Mouse (Mus musculus) kidney, embryonic 16.5 days (tissue): Measurements from ENCODE around the gene Dtd1. TPM values are rescaled to one million over a fixed set of nuclear protein-coding genes. Genes with fewer than 3 reads are reported as not detected.

Experiments used
- ATAC-seq: fragments of 200-750 bp; cut with Nextera tagmentation; 2 replicates; pipeline ENCODE4 v1.8.0; 2017; ENCODE audit warnings: moderate TSS enrichment; ENCODE audit not compliant: low FRiP score, low TSS enrichment
- H3K27ac ChIP-seq: fragments of 300-500 bp; sonication (generic); 2 replicates; pipeline ENCODE4 v1.5.1; 2014; ENCODE audit warnings: low read length
- H3K27me3 ChIP-seq: fragments of 300-500 bp; sonication (generic); 2 replicates; pipeline ENCODE4 v1.6.1; 2014; ENCODE audit warnings: low read length, control low read depth, mixed read lengths; ENCODE audit not compliant: insufficient read depth
- H3K36me3 ChIP-seq: fragments of 300-500 bp; sonication (generic); 2 replicates; pipeline ENCODE4 v1.6.1; 2014; ENCODE audit warnings: low read length, control low read depth, mixed read lengths; ENCODE audit not compliant: insufficient read depth
- H3K4me1 ChIP-seq: fragments of 300-500 bp; sonication (generic); 2 replicates; pipeline ENCODE4 v1.6.1; 2014; ENCODE audit warnings: low read length, control low read depth, mixed read lengths; ENCODE audit not compliant: insufficient read depth
- H3K4me2 ChIP-seq: fragments of 300-500 bp; sonication (generic); replicated peaks from 2 replicates; pipeline ENCODE4 v1.6.1; 2014; ENCODE audit warnings: low read depth, low read length
- H3K4me3 ChIP-seq: fragments of 300-500 bp; sonication (generic); 2 replicates; pipeline ENCODE4 v1.5.1; 2014; ENCODE audit warnings: mild to moderate bottlenecking, low read length
- H3K9ac ChIP-seq: fragments of 300-500 bp; sonication (generic); replicated peaks from 2 replicates; pipeline ENCODE4 v1.6.1; 2014; ENCODE audit warnings: low read length
- H3K9me3 ChIP-seq: fragments of 300-500 bp; sonication (generic); 2 replicates; pipeline ENCODE4 v1.6.1; 2016; ENCODE audit warnings: low read length, control low read depth
- WGBS: fragments of 180-500 bp; shearing (Covaris S2); extraction: QIAGEN DNeasy Blood & Tissue Kit; methylation state at CpG from one replicate; pipeline ENCODE4 v1.1.7; 2014; 5-methylcytosine and 5-hydroxymethylcytosine counted together
- polyA plus RNA-seq: library from polyadenylated mRNA; unstranded; fragments of >200 nt; fragmentation: Nextera tagmentation; extraction: Ambion mirVana; gene quantifications from 2 replicates; pipeline ENCODE4 v1.2.1, GENCODE M21; 2015

Dtd1 gene
- polyA plus RNA-seq, 1 experiment from 2014 or later = 47.0 TPM

GRCm38 (mm10) chr2:144700608-144701007 is 100.9 kb downstream of the Dtd1 start:
- H3K36me3 ChIP-seq = no peaks in the 10 kb centered on the region
- ATAC-seq = no peak
- no peaks in the 10 kb centered on the region for H3K27me3 ChIP-seq
- H3K9me3 ChIP-seq = no peaks in the 10 kb centered on the region
- no peaks in the 10 kb centered on the region for H3K4me1 ChIP-seq
- H3K4me2 ChIP-seq = no peak overlapping the region
- H3K9ac ChIP-seq = no peak overlapping the region
- H3K4me3 ChIP-seq = no peak overlapping the region
- WGBS = 73% methylated on average over 11 of the region's 11 CpGs
- no peak overlapping the region for H3K27ac ChIP-seq

DNA sequence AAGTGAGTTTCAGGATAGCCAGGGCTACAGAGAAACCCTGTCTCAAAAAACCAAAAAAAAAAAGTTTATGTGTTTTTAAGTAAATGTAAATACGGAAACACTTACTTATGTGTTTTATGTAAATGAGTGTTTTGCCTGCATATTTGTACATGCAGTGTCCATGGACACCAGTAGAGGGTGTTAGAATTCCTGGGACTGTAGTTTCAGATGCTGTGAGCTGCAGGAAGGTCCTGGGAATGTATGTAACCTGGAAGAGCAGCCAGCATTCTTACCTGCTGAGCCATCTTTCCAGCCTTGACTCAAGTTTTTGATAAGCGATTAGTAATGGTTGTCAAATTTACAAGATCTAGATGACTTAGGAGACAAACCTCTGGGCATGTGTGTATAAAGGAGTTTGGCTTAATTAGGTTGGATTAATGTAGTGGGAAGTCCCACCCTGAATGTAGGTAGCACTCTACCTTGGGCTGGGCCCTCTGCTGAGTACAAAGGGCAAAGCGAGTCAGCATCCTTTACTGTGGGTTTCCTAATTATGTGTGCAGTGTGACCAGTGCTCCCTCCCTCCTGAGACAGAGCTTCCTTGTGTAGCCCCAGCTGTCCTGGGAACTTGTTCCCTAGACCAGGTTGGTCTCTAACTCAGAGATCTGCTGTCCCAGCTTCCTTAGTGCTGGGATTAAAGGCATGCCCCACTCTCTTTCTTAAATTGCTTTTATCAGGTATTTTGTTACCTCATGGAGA is 101.9 kb downstream of the Dtd1 start:
- H3K9me3 ChIP-seq = no peaks in the 10 kb centered on the region
- no peak overlapping the region for H3K4me2 ChIP-seq
- WGBS = 92% methylated on average over 3 of the region's 3 CpGs
- no peak for ATAC-seq
- no peaks in the 10 kb centered on the region for H3K4me1 ChIP-seq
- H3K9ac ChIP-seq = no peak overlapping the region
- no peaks in the 10 kb centered on the region for H3K36me3 ChIP-seq
- no peaks in the 10 kb centered on the region for H3K27me3 ChIP-seq
- H3K4me3 ChIP-seq = no peak overlapping the region
- no peak overlapping the region for H3K27ac ChIP-seq

- no peak overlapping the region for H3K9ac ChIP-seq
- 60% methylated on average over 1 of the region's 1 CpGs for WGBS
- no peak for ATAC-seq
- H3K36me3 ChIP-seq = no peaks in the 10 kb centered on the region
- no peak overlapping the region for H3K4me2 ChIP-seq
- H3K4me3 ChIP-seq = no peak overlapping the region
- H3K27me3 ChIP-seq = no peaks in the 10 kb centered on the region
- H3K4me1 ChIP-seq = 0 out of 2 replicates have a peak, but pooled peaks cover 3% of the 10 kb centered on the region
- no peaks in the 10 kb centered on the region for H3K9me3 ChIP-seq
- no peak overlapping the region for H3K27ac ChIP-seq
Measured at GRCm38 (mm10) chr2:144709285-144709684, 109.6 kb downstream of the Dtd1 start.

GRCm38 (mm10) chr2:144709704-144710103 is 110.0 kb downstream of the Dtd1 start:
- H3K9me3 ChIP-seq = no peaks in the 10 kb centered on the region
- no peak overlapping the region for H3K4me2 ChIP-seq
- 74% methylated on average over 2 of the region's 2 CpGs for WGBS
- ATAC-seq = no peak
- H3K27ac ChIP-seq = no peak overlapping the region
- no peaks in the 10 kb centered on the region for H3K36me3 ChIP-seq
- no peak overlapping the region for H3K9ac ChIP-seq
- no peaks in the 10 kb centered on the region for H3K27me3 ChIP-seq
- H3K4me1 ChIP-seq = 0 out of 2 replicates have a peak, but pooled peaks cover 3% of the 10 kb centered on the region
- no peak overlapping the region for H3K4me3 ChIP-seq

DNA sequence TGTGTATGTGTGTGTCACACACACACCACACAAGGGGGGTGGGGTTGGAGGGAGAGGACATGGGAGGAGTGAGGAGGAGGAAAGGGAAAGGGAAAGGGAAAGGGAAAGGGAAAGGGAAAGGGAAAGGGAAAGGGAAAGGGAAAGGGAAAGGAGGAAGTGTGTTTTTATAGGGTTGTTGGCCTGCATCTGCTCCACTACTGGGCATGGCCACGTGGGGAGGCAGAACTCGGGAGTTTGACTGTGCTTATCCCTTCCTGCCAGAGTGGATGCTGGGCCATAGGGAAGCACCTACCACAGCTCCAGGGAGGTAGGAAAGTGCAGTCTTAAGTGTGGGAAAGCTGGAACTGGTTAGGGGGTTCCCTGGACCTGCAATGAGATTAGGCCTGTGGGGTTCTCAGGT is 114.9 kb downstream of the Dtd1 start:
- Histone ChIP-seq H3K4me1 (0 out of 2 replicates have a peak, but pooled peaks cover 3% of the 10 kb centered on the region), H3K36me3 (no peaks in the 10 kb centered on the region), H3K27me3 (no peaks in the 10 kb centered on the region), H3K27ac (no peak overlapping the region), H3K9ac (no peak overlapping the region), H3K4me3 (no peak overlapping the region), H3K4me2 (no peak overlapping the region), H3K9me3 (no peaks in the 10 kb centered on the region)
- 79% methylated on average over 2 of the region's 2 CpGs for WGBS
- ATAC-seq = no peak

DNA sequence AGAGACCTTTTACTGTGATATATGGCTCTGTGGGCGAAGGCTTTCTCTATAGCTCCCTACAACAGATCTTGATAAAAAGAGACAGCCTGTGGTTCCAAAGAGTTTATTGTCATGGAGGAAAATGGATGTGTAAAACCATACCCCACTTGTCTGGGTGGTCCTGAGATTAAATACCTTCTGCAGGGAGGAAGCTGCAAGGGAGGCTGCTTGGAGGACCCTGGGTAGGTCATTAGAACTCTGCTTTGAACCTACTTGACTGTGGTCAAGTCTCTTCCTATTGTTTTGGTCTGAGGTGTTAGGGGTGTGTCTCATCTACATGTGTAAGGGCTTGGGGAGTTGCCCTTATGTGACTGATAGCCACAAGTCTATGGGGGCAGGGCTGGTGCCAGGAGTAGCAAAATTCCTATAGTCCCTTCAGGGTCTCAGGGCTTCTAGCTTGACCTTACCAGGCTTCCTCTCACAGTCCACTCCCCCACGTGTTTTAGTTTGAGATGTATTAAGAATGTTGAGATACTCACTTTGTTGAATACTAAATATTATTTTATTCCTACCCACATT is 115.6 kb downstream of the Dtd1 start:
- no peaks in the 10 kb centered on the region for H3K36me3 ChIP-seq
- H3K27me3 ChIP-seq = no peaks in the 10 kb centered on the region
- 65% methylated on average over 2 of the region's 2 CpGs for WGBS
- no peak for ATAC-seq
- no peak overlapping the region for H3K4me2 ChIP-seq
- H3K27ac ChIP-seq = no peak overlapping the region
- no peak overlapping the region for H3K4me3 ChIP-seq
- H3K4me1 ChIP-seq = no peaks in the 10 kb centered on the region
- no peak overlapping the region for H3K9ac ChIP-seq
- no peaks in the 10 kb centered on the region for H3K9me3 ChIP-seq

- H3K36me3 ChIP-seq = no peaks in the 10 kb centered on the region
- no peak for ATAC-seq
- no peak overlapping the region for H3K9ac ChIP-seq
- 74% methylated on average over 5 of the region's 5 CpGs for WGBS
- no peak overlapping the region for H3K4me2 ChIP-seq
- H3K4me3 ChIP-seq = no peak overlapping the region
- H3K27ac ChIP-seq = no peak overlapping the region
- no peaks in the 10 kb centered on the region for H3K9me3 ChIP-seq
- no peaks in the 10 kb centered on the region for H3K27me3 ChIP-seq
- H3K4me1 ChIP-seq = no peaks in the 10 kb centered on the region
Measured at GRCm38 (mm10) chr2:144716248-144716647, 116.6 kb downstream of the Dtd1 start.

- H3K4me3 ChIP-seq = no peak overlapping the region
- H3K9ac ChIP-seq = no peak overlapping the region
- H3K27ac ChIP-seq = no peak overlapping the region
- no peaks in the 10 kb centered on the region for H3K9me3 ChIP-seq
- H3K4me2 ChIP-seq = no peak overlapping the region
- no peak for ATAC-seq
- H3K36me3 ChIP-seq = no peaks in the 10 kb centered on the region
- H3K27me3 ChIP-seq = no peaks in the 10 kb centered on the region
- WGBS = 71% methylated on average over 5 of the region's 5 CpGs
- no peaks in the 10 kb centered on the region for H3K4me1 ChIP-seq
Measured at GRCm38 (mm10) chr2:144718273-144718672, 118.6 kb downstream of the Dtd1 start.

DNA sequence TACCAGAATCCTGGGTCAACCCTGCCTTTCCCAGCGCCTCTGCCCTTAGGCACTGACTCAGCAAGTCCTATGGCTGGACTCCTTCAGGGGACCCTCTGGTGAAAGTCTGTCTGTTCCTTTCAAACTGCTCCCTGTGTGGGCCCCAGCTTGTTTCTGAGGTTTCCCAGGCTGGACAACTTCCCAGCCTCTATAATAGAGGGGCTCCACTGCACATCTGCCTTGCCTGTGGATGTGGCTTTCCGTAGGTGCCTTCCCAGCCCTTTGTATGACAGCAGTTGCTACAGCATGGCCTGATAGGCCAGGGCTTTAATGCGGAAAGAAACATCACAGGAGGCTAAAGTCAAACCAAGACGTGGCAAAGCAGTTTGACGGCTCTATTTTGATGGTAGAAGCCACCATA is 119.6 kb downstream of the Dtd1 start:
- no peak overlapping the region for H3K27ac ChIP-seq
- H3K9ac ChIP-seq = no peak overlapping the region
- 79% methylated on average over 5 of the region's 5 CpGs for WGBS
- no peaks in the 10 kb centered on the region for H3K36me3 ChIP-seq
- H3K4me1 ChIP-seq = no peaks in the 10 kb centered on the region
- ATAC-seq = no peak
- no peaks in the 10 kb centered on the region for H3K27me3 ChIP-seq
- H3K4me3 ChIP-seq = no peak overlapping the region
- no peaks in the 10 kb centered on the region for H3K9me3 ChIP-seq
- H3K4me2 ChIP-seq = no peak overlapping the region

DNA sequence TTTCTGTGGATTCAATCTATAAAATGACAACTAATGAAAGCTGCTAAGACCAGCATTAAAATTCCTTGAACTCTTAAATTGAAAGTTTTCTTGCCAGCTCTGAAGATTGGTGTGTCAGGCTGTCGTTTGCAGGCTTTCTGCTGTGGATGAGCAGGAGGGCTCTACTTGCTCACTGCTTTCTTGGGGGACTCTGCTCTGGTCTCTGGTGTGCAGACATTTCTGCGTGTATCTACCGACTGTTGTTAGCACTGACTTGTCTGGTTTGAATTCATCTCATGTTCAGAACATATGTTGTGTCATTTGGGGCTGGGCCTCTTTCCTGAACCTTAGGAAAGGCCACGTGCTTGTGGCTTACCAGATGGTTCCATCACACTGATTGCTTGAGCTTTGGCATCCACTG is 120.0 kb downstream of the Dtd1 start:
- Histone ChIP-seq H3K4me2 (no peak overlapping the region), H3K4me1 (no peaks in the 10 kb centered on the region), H3K9ac (no peak overlapping the region), H3K4me3 (no peak overlapping the region), H3K9me3 (no peaks in the 10 kb centered on the region), H3K27ac (no peak overlapping the region), H3K27me3 (no peaks in the 10 kb centered on the region), H3K36me3 (no peaks in the 10 kb centered on the region)
- 76% methylated on average over 4 of the region's 4 CpGs for WGBS
- ATAC-seq = no peak
